Mouse (Mus musculus) hindbrain, embryonic 12.5 days (tissue): ENCODE measurements around the gene Gm7544. TPM values are rescaled to one million over a fixed set of nuclear protein-coding genes. Genes with fewer than 3 reads are reported as not detected.
"Not testable (repeated sequence)": the region's sequence is repeated elsewhere in the genome, so short reads cannot be mapped to it uniquely, and the experiment has no call there.

Experiments used
- ATAC-seq: fragments of 200-750 bp; cut with Nextera tagmentation; 2 replicates; pipeline ENCODE4 v1.8.0; 2017; ENCODE audit warnings: moderate TSS enrichment; ENCODE audit not compliant: low FRiP score
- H3K27ac ChIP-seq: fragments of 300-500 bp; sonication (generic); 2 replicates; pipeline ENCODE4 v1.5.1; 2016; ENCODE audit warnings: mild to moderate bottlenecking
- H3K27me3 ChIP-seq: fragments of 300-500 bp; sonication (generic); 2 replicates; pipeline ENCODE4 v1.6.1; 2016; ENCODE audit warnings: mild to moderate bottlenecking
- H3K36me3 ChIP-seq: fragments of 300-500 bp; sonication (generic); 2 replicates; pipeline ENCODE4 v1.6.1; 2016; ENCODE audit warnings: mild to moderate bottlenecking
- H3K4me1 ChIP-seq: fragments of 300-500 bp; sonication (generic); 2 replicates; pipeline ENCODE4 v1.6.1; 2016
- H3K4me2 ChIP-seq: fragments of 300-500 bp; sonication (generic); replicated peaks from 2 replicates; pipeline ENCODE4 v1.6.1; 2016; ENCODE audit warnings: mild to moderate bottlenecking
- H3K4me3 ChIP-seq: fragments of 300-500 bp; sonication (generic); 2 replicates; pipeline ENCODE4 v1.5.1; 2016; ENCODE audit warnings: mild to moderate bottlenecking
- H3K9ac ChIP-seq: fragments of 300-500 bp; sonication (generic); 2 replicates; pipeline ENCODE4 v1.6.1; 2016; ENCODE audit warnings: mild to moderate bottlenecking, moderate library complexity
- H3K9me3 ChIP-seq: fragments of 300-500 bp; sonication (generic); replicated peaks from 2 replicates; pipeline ENCODE4 v1.6.1; 2016; ENCODE audit warnings: mild to moderate bottlenecking
- WGBS: fragments of 180-500 bp; shearing (Covaris S2); methylation state at CpG from one replicate; pipeline ENCODE4 v1.1.7; 2016; 5-methylcytosine and 5-hydroxymethylcytosine counted together
- polyA plus RNA-seq: library from polyadenylated mRNA; unstranded; fragments of >200 nt; fragmentation: Nextera tagmentation; extraction: Ambion mirVana; gene quantifications from 2 replicates; pipeline ENCODE4 v1.2.1, GENCODE M21; 2016

Gm7544 gene
- not detected in 2 replicates for polyA plus RNA-seq

GRCm38 (mm10) chr1:82955913-82956312, at the start of gene Gm7544:
Gene Gm7544, minus strand, starts transcription at chr1:82956013.
- H3K36me3 ChIP-seq, H3K27me3 ChIP-seq, H3K27ac ChIP-seq, H3K4me2 ChIP-seq, H3K9me3 ChIP-seq, ATAC-seq, H3K4me3 ChIP-seq, H3K9ac ChIP-seq, H3K4me1 ChIP-seq: not testable (repeated sequence)

- not testable (repeated sequence) for H3K4me2 ChIP-seq, H3K27ac ChIP-seq, H3K9ac ChIP-seq, H3K4me1 ChIP-seq, H3K4me3 ChIP-seq, H3K27me3 ChIP-seq, H3K36me3 ChIP-seq, H3K9me3 ChIP-seq, ATAC-seq
- WGBS, result 96% methylated on average over 9 of the region's 9 CpGs
Measured at GRCm38 (mm10) chr1:83000306-83000705, 44.5 kb upstream of the Gm7544 start, which contains the start of gene Gm47959. Gene Gm47959, plus strand, starts transcription at chr1:83000548.

- Histone ChIP-seq H3K4me2 (no peak overlapping the region), H3K4me1 (no peaks in the 10 kb centered on the region), H3K9me3 (no peaks in the 10 kb centered on the region), H3K9ac (no peak overlapping the region), H3K4me3 (no peak overlapping the region), H3K36me3 (no peaks in the 10 kb centered on the region), H3K27ac (no peak overlapping the region), H3K27me3 (no peaks in the 10 kb centered on the region)
- WGBS, result 75% methylated on average over 3 of the region's 3 CpGs
- no peak for ATAC-seq
Measured at GRCm38 (mm10) chr1:82993947-82994346, 38.1 kb upstream of the Gm7544 start.

- Histone ChIP-seq H3K9ac (no peak overlapping the region), H3K4me1 (no peaks in the 10 kb centered on the region), H3K9me3 (no peaks in the 10 kb centered on the region), H3K27ac (no peak overlapping the region), H3K4me2 (no peak overlapping the region), H3K36me3 (no peaks in the 10 kb centered on the region), H3K27me3 (no peaks in the 10 kb centered on the region), H3K4me3 (no peak overlapping the region)
- WGBS, result 89% methylated on average over 6 of the region's 6 CpGs
- no peak for ATAC-seq
Measured at GRCm38 (mm10) chr1:82992093-82992492, 36.3 kb upstream of the Gm7544 start.

GRCm38 (mm10) chr1:82991596-82991995, 35.8 kb upstream of the Gm7544 start:
- Histone ChIP-seq H3K4me3 (no peak overlapping the region), H3K4me1 (no peaks in the 10 kb centered on the region), H3K36me3 (no peaks in the 10 kb centered on the region), H3K27ac (no peak overlapping the region), H3K27me3 (no peaks in the 10 kb centered on the region), H3K9ac (no peak overlapping the region), H3K4me2 (no peak overlapping the region), H3K9me3 (no peaks in the 10 kb centered on the region)
- 80% methylated on average over 3 of the region's 3 CpGs for WGBS
- ATAC-seq, result no peak

- Histone ChIP-seq H3K4me1 (no peaks in the 10 kb centered on the region), H3K27ac (no peak overlapping the region), H3K4me3 (no peak overlapping the region), H3K9ac (no peak overlapping the region), H3K36me3 (no peaks in the 10 kb centered on the region), H3K4me2 (no peak overlapping the region), H3K27me3 (no peaks in the 10 kb centered on the region), H3K9me3 (no peaks in the 10 kb centered on the region)
- WGBS, result 75% methylated on average over 4 of the region's 4 CpGs
- ATAC-seq, result no peak
Measured at GRCm38 (mm10) chr1:82991062-82991461, 35.2 kb upstream of the Gm7544 start.

GRCm38 (mm10) chr1:82987530-82988198, 31.9 kb upstream of the Gm7544 start:
- H3K27ac ChIP-seq, result no peak overlapping the region

GRCm38 (mm10) chr1:82986738-82987137, 30.9 kb upstream of the Gm7544 start:
- Histone ChIP-seq H3K4me2 (no peak overlapping the region), H3K9ac (no peak overlapping the region), H3K27ac (no peak overlapping the region), H3K4me3 (no peak overlapping the region), H3K4me1 (no peaks in the 10 kb centered on the region), H3K36me3 (no peaks in the 10 kb centered on the region), H3K9me3 (peaks cover 6% of the 10 kb centered on the region; the same call in 1 of the 2 replicates), H3K27me3 (no peaks in the 10 kb centered on the region)
- WGBS, result 95% methylated on average over 6 of the region's 6 CpGs
- ATAC-seq, result no peak

More at GRCm38 (mm10) chr1:82987530-82988198, 31.9 kb upstream of the Gm7544 start:
- Histone ChIP-seq H3K9me3 (peaks cover 6% of the 10 kb centered on the region; the same call in 1 of the 2 replicates), H3K27me3 (no peaks in the 10 kb centered on the region), H3K9ac (no peak overlapping the region), H3K4me2 (no peak overlapping the region), H3K4me1 (no peaks in the 10 kb centered on the region), H3K36me3 (no peaks in the 10 kb centered on the region), H3K4me3 (no peak overlapping the region)
- 33% methylated on average over 4 of the region's 4 CpGs for WGBS
- ATAC-seq, result 0 out of 2 replicates have a peak, but pooled peaks have one; percentile 56

GRCm38 (mm10) chr1:82977840-82978239, 22.0 kb upstream of the Gm7544 start:
- H3K27ac ChIP-seq, result no peak overlapping the region
- no peaks in the 10 kb centered on the region for H3K9me3 ChIP-seq
- H3K36me3 ChIP-seq, result no peaks in the 10 kb centered on the region
- no peak overlapping the region for H3K4me3 ChIP-seq
- ATAC-seq, result no peak
- H3K9ac ChIP-seq, result no peak overlapping the region
- H3K27me3 ChIP-seq, result no peaks in the 10 kb centered on the region
- H3K4me1 ChIP-seq, result no peaks in the 10 kb centered on the region
- no peak overlapping the region for H3K4me2 ChIP-seq

- no peak overlapping the region for H3K4me3 ChIP-seq
- no peaks in the 10 kb centered on the region for H3K4me1 ChIP-seq
- no peak for ATAC-seq
- WGBS, result 88% methylated on average over 5 of the region's 5 CpGs
- no peaks in the 10 kb centered on the region for H3K9me3 ChIP-seq
- no peaks in the 10 kb centered on the region for H3K36me3 ChIP-seq
- H3K27me3 ChIP-seq, result no peaks in the 10 kb centered on the region
- no peak overlapping the region for H3K9ac ChIP-seq
- H3K4me2 ChIP-seq, result no peak overlapping the region
- no peak overlapping the region for H3K27ac ChIP-seq
Measured at GRCm38 (mm10) chr1:82975750-82976149, 19.9 kb upstream of the Gm7544 start.

GRCm38 (mm10) chr1:82974342-82974741, 18.5 kb upstream of the Gm7544 start:
- Histone ChIP-seq H3K4me3 (no peak overlapping the region), H3K4me1 (no peaks in the 10 kb centered on the region), H3K9ac (no peak overlapping the region), H3K36me3 (no peaks in the 10 kb centered on the region), H3K27me3 (no peaks in the 10 kb centered on the region), H3K4me2 (no peak overlapping the region), H3K27ac (no peak overlapping the region), H3K9me3 (no peaks in the 10 kb centered on the region)
- ATAC-seq, result no peak
- 88% methylated on average over 9 of the region's 9 CpGs for WGBS

- no peak overlapping the region for H3K27ac ChIP-seq
- 73% methylated on average over 6 of the region's 6 CpGs for WGBS
- ATAC-seq, result no peak
- no peaks in the 10 kb centered on the region for H3K9me3 ChIP-seq
- H3K4me1 ChIP-seq, result no peaks in the 10 kb centered on the region
- H3K27me3 ChIP-seq, result no peaks in the 10 kb centered on the region
- no peak overlapping the region for H3K4me3 ChIP-seq
- no peaks in the 10 kb centered on the region for H3K36me3 ChIP-seq
- H3K4me2 ChIP-seq, result no peak overlapping the region
- H3K9ac ChIP-seq, result no peak overlapping the region
Measured at GRCm38 (mm10) chr1:82973901-82974300, 18.1 kb upstream of the Gm7544 start.

GRCm38 (mm10) chr1:82973244-82973643, 17.4 kb upstream of the Gm7544 start:
- no peak overlapping the region for H3K4me2 ChIP-seq
- H3K9me3 ChIP-seq, result no peaks in the 10 kb centered on the region
- no peaks in the 10 kb centered on the region for H3K4me1 ChIP-seq
- H3K4me3 ChIP-seq, result no peak overlapping the region
- no peak overlapping the region for H3K9ac ChIP-seq
- H3K36me3 ChIP-seq, result no peaks in the 10 kb centered on the region
- no peak overlapping the region for H3K27ac ChIP-seq
- WGBS, result 91% methylated on average over 1 of the region's 1 CpGs
- no peaks in the 10 kb centered on the region for H3K27me3 ChIP-seq
- no peak for ATAC-seq
